Mouse (Mus musculus): ENCODE measurements around the gene Gm44973.

DNA sequence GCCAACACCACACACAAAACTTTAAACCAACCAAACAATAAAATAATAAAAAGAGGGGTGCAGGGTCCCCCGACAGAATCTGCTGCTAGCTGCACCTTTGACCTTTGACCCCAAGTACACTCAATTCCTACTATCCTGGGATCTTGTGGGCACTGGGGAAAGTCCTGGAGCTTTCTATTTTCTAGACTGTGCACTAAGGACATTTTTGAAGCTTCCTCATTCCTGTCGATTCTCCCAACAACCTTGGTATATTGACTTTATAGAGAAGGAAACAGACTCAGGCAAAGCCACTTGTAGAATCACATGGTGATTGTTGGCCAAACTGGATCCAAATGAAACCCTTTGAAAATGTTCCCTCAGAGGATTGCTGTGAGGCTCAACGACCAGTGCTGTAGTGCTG lies 761 bp downstream of the Gm44973 start:
- TF ChIP-seq CTCF (IDR thresholded peaks at IDR 0.05; ENCODE audit: low read depth): no peak
- no peak for TF ChIP-seq EP300 (optimal IDR thresholded peaks at IDR 0.05)
